Mouse (Mus musculus) stomach, embryonic 15.5 days (tissue): ENCODE measurements around the gene Supt3. TPM values are rescaled to one million over a fixed set of nuclear protein-coding genes. Genes with fewer than 3 reads are reported as not detected.

Experiments used
- ATAC-seq: fragments of 200-750 bp; cut with Nextera tagmentation; 2 replicates; pipeline ENCODE4 v1.8.0; 2017; ENCODE audit warnings: low read depth, moderate number of reproducible peaks, moderate TSS enrichment; ENCODE audit not compliant: insufficient read depth, low FRiP score
- H3K27ac ChIP-seq: fragments of 300-500 bp; sonication (generic); 2 replicates; pipeline ENCODE4 v1.5.1; 2015; ENCODE audit warnings: mild to moderate bottlenecking, inconsistent platforms
- H3K27me3 ChIP-seq: fragments of 300-500 bp; sonication (generic); replicated peaks from 2 replicates; pipeline ENCODE4 v1.6.1; 2015; ENCODE audit warnings: inconsistent platforms
- H3K36me3 ChIP-seq: fragments of 300-500 bp; sonication (generic); 2 replicates; pipeline ENCODE4 v1.6.1; 2015; ENCODE audit warnings: inconsistent platforms
- H3K4me1 ChIP-seq: fragments of 300-500 bp; sonication (generic); 2 replicates; pipeline ENCODE4 v1.6.1; 2015; ENCODE audit warnings: inconsistent platforms
- H3K4me2 ChIP-seq: fragments of 300-500 bp; sonication (generic); 2 replicates; pipeline ENCODE4 v1.6.1; 2015; ENCODE audit warnings: mild to moderate bottlenecking, inconsistent platforms
- H3K4me3 ChIP-seq: fragments of 300-500 bp; sonication (generic); replicated peaks from 2 replicates; pipeline ENCODE4 v1.5.1; 2015; ENCODE audit warnings: inconsistent platforms
- H3K9ac ChIP-seq: fragments of 300-500 bp; sonication (generic); 2 replicates; pipeline ENCODE4 v1.6.1; 2015; ENCODE audit warnings: inconsistent platforms
- H3K9me3 ChIP-seq: fragments of 300-500 bp; sonication (generic); 2 replicates; pipeline ENCODE4 v1.6.1; 2016; ENCODE audit warnings: inconsistent platforms
- WGBS: fragments of 180-500 bp; shearing (Covaris S2); methylation state at CpG from one replicate; pipeline ENCODE4 v1.1.7; 2015; 5-methylcytosine and 5-hydroxymethylcytosine counted together
- polyA plus RNA-seq: library from polyadenylated mRNA; unstranded; fragments of >200 nt; fragmentation: Nextera tagmentation; extraction: Ambion mirVana; gene quantifications from 2 replicates; pipeline ENCODE4 v1.2.1, GENCODE M21; 2015

Gene Supt3
- polyA plus RNA-seq, 1 experiment from 2014 or later = 20.2 TPM

GRCm38 (mm10) chr17:44842184-44842583 lies 65.2 kb downstream of the Supt3 start:
- no peaks in the 10 kb centered on the region for H3K9me3 ChIP-seq
- no peak for ATAC-seq
- no peak overlapping the region for H3K27ac ChIP-seq
- no peak overlapping the region for H3K9ac ChIP-seq
- 60% methylated on average over 4 of the region's 4 CpGs for WGBS
- H3K4me1 ChIP-seq = no peaks in the 10 kb centered on the region
- H3K4me2 ChIP-seq = no peak overlapping the region
- H3K4me3 ChIP-seq = no peak overlapping the region
- no peaks in the 10 kb centered on the region for H3K27me3 ChIP-seq
- no peaks in the 10 kb centered on the region for H3K36me3 ChIP-seq

DNA sequence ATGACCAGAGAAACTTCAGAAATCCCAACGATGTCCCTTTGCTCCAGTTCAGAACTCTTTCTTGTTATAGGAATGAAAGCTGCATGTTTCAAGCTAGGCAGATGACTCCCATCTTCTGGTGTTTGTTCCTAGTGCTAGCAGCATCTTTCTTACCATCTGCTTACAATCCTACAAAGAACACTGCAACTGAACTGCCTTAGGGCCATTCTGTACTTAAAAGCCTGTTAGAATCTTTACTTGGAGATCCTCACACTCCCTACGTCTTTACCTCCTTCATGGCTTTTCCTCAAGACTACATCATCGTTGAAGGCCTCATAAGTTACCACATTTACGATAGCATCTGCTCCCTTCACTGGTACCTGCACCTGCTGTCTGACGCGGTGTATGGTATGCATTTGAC lies 86.2 kb downstream of the Supt3 start:
- ATAC-seq = no peak
- 90% methylated on average over 6 of the region's 6 CpGs for WGBS
- no peak overlapping the region for H3K4me3 ChIP-seq
- no peaks in the 10 kb centered on the region for H3K36me3 ChIP-seq
- H3K4me1 ChIP-seq = no peaks in the 10 kb centered on the region
- no peaks in the 10 kb centered on the region for H3K9me3 ChIP-seq
- no peak overlapping the region for H3K27ac ChIP-seq
- no peak overlapping the region for H3K9ac ChIP-seq
- H3K27me3 ChIP-seq = no peaks in the 10 kb centered on the region
- H3K4me2 ChIP-seq = no peak overlapping the region

GRCm38 (mm10) chr17:44893592-44893991 lies 116.6 kb downstream of the Supt3 start:
- H3K9me3 ChIP-seq = no peaks in the 10 kb centered on the region
- no peak overlapping the region for H3K27ac ChIP-seq
- ATAC-seq = no peak
- no peaks in the 10 kb centered on the region for H3K27me3 ChIP-seq
- no peak overlapping the region for H3K4me2 ChIP-seq
- H3K4me1 ChIP-seq = no peaks in the 10 kb centered on the region
- H3K9ac ChIP-seq = no peak overlapping the region
- H3K36me3 ChIP-seq = no peaks in the 10 kb centered on the region
- no peak overlapping the region for H3K4me3 ChIP-seq
- WGBS = 43% methylated on average over 1 of the region's 1 CpGs

DNA sequence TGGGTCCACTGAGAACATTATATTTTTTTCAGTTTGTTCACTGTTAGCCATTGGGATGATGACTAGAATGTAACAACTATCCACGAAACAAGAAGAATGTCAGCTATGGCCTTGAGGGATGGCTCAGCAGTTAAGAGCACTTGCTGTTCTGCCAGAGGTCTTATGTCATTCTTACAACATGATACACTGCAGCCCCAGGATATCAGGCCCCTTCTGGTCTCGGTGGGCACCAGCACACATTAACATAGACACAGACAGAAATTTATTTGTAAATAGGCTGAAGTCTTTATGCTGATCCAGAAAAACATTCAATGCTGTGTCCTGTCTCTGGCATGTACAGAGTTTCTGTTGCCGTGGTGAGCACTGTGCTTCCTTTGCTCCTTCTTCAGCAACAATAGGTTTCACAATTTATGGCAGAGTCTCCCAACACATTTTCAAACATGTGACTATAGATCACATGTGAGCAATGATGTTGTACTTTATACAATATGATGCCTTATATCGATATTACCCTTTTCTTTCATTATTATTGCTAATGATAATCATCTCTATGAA lies 166.7 kb downstream of the Supt3 start:
- H3K9ac ChIP-seq = no peak overlapping the region
- no peaks in the 10 kb centered on the region for H3K36me3 ChIP-seq
- H3K4me1 ChIP-seq = no peaks in the 10 kb centered on the region
- no peak overlapping the region for H3K4me2 ChIP-seq
- H3K9me3 ChIP-seq = no peaks in the 10 kb centered on the region
- H3K4me3 ChIP-seq = no peak overlapping the region
- 83% methylated on average over 4 of the region's 4 CpGs for WGBS
- H3K27me3 ChIP-seq = no peaks in the 10 kb centered on the region
- no peak overlapping the region for H3K27ac ChIP-seq
- ATAC-seq = no peak

DNA sequence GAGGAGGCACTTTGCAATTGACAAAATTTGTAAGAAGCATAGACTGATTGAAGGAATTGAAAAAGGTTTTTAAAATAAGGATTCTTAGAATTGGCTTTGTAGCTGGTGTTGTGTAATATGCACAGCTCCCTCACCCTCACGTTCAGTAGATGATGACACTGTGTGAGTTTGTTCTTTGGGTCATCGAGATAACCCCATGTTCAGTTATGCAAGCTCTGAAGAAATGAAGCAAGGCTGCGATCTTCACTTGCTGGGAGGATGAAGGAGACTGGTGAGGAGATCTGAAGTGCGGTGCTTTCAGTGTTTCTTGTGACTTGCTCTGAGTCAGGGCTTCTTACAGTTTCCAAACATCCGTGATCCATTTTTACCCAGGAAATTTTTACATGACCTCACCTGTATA lies 168.4 kb downstream of the Supt3 start:
- Histone ChIP-seq H3K36me3 (no peaks in the 10 kb centered on the region), H3K4me1 (no peaks in the 10 kb centered on the region), H3K27ac (no peak overlapping the region), H3K27me3 (no peaks in the 10 kb centered on the region), H3K4me3 (no peak overlapping the region), H3K4me2 (no peak overlapping the region), H3K9ac (no peak overlapping the region), H3K9me3 (no peaks in the 10 kb centered on the region)
- 83% methylated on average over 5 of the region's 5 CpGs for WGBS
- no peak for ATAC-seq

DNA sequence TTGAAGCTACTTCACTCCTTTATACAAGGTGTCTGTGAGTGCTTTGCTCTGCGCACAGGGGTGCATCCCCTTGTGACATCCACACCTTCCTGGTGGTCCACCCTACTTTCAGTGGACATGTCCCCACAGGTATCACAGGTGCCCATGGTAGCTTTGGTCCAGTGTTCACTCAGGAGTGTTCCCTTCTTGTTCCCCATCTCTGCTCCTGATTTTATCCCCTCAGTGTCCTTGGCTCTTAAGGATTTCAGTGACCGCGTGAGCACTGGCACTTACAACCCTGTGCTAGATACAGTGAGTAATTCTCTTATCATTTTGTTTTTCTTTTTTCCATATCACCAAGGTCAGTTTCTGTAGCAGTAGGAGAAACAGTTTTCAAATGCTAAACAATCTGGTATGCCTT lies 171.4 kb downstream of the Supt3 start:
- WGBS = 90% methylated on average over 3 of the region's 3 CpGs

DNA sequence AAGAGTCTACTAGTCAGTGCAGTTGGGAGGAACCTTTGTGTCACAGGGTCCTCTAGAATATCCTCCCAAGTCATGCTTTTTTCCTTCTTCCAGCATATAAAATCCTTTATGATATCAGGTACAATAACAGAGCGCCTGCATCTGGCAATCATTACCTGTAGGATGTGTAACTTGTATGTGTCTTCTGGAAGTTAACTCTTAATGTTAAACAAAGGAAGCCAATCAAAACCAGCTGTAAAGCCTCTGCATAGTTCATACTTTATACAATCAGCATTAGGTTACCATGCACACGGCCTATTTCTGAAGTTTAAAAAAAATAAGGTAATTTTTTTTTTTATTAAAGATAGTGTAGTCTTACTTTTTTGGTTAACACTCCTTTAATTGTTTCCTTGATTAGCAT lies 179.7 kb downstream of the Supt3 start:
- no peaks in the 10 kb centered on the region for H3K36me3 ChIP-seq
- H3K27ac ChIP-seq = no peak overlapping the region
- no peak overlapping the region for H3K4me3 ChIP-seq
- H3K27me3 ChIP-seq = no peaks in the 10 kb centered on the region
- WGBS = 69% methylated on average over 2 of the region's 2 CpGs
- H3K9me3 ChIP-seq = no peaks in the 10 kb centered on the region
- no peak for ATAC-seq
- no peaks in the 10 kb centered on the region for H3K4me1 ChIP-seq
- no peak overlapping the region for H3K9ac ChIP-seq
- H3K4me2 ChIP-seq = no peak overlapping the region

More for the DNA sequence above, 171.4 kb downstream of the Supt3 start:
- H3K4me1 ChIP-seq = no peaks in the 10 kb centered on the region
- H3K4me2 ChIP-seq = no peak overlapping the region
- H3K9me3 ChIP-seq = no peaks in the 10 kb centered on the region
- H3K27me3 ChIP-seq = no peaks in the 10 kb centered on the region
- no peaks in the 10 kb centered on the region for H3K36me3 ChIP-seq
- H3K9ac ChIP-seq = no peak overlapping the region
- no peak for ATAC-seq
- H3K27ac ChIP-seq = no peak overlapping the region
- no peak overlapping the region for H3K4me3 ChIP-seq

DNA sequence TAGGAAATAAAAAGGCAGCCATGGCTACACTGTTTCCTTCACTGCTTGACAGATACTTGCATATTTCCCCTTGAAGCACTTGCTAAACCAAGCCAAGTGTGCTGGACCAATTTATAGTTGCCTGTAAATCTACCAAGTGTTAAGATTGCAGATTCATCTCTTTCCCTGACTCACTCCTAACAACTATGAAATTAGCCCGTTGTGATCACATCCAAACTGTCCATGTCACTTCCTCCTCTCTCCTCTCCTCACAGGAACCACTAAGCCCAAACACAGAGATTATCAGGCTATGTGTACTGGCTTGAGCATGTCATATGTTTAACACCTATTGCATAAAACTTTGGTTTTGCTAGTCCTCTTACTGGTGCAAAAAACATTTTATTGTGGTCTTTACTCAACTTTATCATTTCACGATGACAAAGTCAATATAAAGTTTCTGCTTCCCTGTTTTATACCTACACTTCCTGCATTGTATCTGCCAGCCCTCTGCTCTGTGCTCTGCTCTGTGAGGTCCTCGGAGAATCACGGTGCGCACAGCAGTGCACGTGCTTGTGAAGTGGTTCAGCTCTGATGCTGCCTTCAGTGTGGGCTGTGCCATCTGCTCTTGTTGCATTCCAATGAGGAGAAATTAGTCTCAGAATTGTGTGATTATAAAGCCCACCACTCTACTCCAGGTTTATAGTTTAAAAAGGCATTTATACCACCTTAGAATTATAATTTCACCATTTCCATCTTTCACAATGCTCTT lies 186.3 kb downstream of the Supt3 start:
- no peaks in the 10 kb centered on the region for H3K4me1 ChIP-seq
- no peak overlapping the region for H3K9ac ChIP-seq
- no peak overlapping the region for H3K4me2 ChIP-seq
- H3K9me3 ChIP-seq = no peaks in the 10 kb centered on the region
- H3K27ac ChIP-seq = no peak overlapping the region
- 74% methylated on average over 6 of the region's 6 CpGs for WGBS
- ATAC-seq = no peak
- H3K36me3 ChIP-seq = no peaks in the 10 kb centered on the region
- H3K27me3 ChIP-seq = no peaks in the 10 kb centered on the region
- H3K4me3 ChIP-seq = no peak overlapping the region

GRCm38 (mm10) chr17:44967186-44967585 lies 190.2 kb downstream of the Supt3 start:
- Histone ChIP-seq H3K4me1 (no peaks in the 10 kb centered on the region), H3K4me2 (no peak overlapping the region), H3K9ac (no peak overlapping the region), H3K27me3 (no peaks in the 10 kb centered on the region), H3K4me3 (no peak overlapping the region), H3K36me3 (no peaks in the 10 kb centered on the region), H3K9me3 (no peaks in the 10 kb centered on the region), H3K27ac (no peak overlapping the region)
- ATAC-seq = no peak
- 66% methylated on average over 1 of the region's 1 CpGs for WGBS

- Histone ChIP-seq H3K27me3 (no peaks in the 10 kb centered on the region), H3K9me3 (no peaks in the 10 kb centered on the region), H3K27ac (no peak overlapping the region), H3K4me1 (no peaks in the 10 kb centered on the region), H3K4me3 (no peak overlapping the region), H3K9ac (no peak overlapping the region), H3K36me3 (no peaks in the 10 kb centered on the region), H3K4me2 (no peak overlapping the region)
- ATAC-seq = no peak
- 74% methylated on average over 3 of the region's 3 CpGs for WGBS
Measured at GRCm38 (mm10) chr17:44970255-44970654, 193.3 kb downstream of the Supt3 start.

DNA sequence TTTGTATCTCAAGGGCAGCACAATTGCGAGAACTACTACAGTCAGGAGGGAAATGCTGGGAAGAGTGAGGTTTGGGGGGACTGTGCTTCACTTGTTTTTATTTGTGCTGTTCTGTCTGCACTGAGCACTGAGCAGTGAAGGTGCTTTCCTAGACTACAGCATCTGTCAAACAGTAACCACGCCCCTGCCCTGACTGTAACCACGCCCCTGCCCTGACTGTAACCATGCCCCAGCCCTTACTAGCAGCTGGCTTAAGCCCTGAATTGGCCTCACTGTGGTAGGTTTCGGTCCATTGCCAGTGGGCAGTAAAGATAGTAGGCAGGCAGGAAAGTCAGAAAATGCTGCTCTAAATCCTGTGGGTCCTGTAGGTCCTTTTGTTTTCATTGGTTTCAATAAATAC lies 196.5 kb downstream of the Supt3 start:
- no peaks in the 10 kb centered on the region for H3K4me1 ChIP-seq
- H3K36me3 ChIP-seq = no peaks in the 10 kb centered on the region
- 58% methylated on average over 4 of the region's 4 CpGs for WGBS
- no peaks in the 10 kb centered on the region for H3K27me3 ChIP-seq
- no peak overlapping the region for H3K27ac ChIP-seq
- H3K4me3 ChIP-seq = no peak overlapping the region
- no peak overlapping the region for H3K9ac ChIP-seq
- H3K9me3 ChIP-seq = no peaks in the 10 kb centered on the region
- ATAC-seq = no peak
- H3K4me2 ChIP-seq = no peak overlapping the region

DNA sequence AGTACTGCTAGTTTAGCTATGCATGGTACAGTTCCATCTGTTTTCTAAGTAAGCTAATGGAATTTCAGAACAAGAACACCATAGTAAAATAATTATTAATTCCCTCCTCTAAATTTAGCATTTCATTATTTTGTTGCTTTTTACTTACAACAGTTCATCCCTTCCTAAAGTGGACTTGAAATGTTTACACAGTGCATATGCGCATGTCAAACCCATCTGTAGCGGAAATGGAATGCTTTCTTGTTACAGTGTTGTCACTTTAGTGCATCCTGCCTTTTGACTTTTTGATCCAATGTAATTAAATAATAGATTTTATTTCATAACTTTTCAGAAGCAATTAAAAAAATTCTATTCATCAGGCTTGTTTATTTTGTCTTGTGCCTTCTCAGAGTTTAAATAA lies 200.7 kb downstream of the Supt3 start:
- no peaks in the 10 kb centered on the region for H3K27me3 ChIP-seq
- WGBS = 67% methylated on average over 2 of the region's 2 CpGs
- no peak for ATAC-seq

GRCm38 (mm10) chr17:44987964-44988363 lies 211.0 kb downstream of the Supt3 start:
- no peak overlapping the region for H3K27ac ChIP-seq
- 94% methylated on average over 2 of the region's 2 CpGs for WGBS

More for the DNA sequence above, 200.7 kb downstream of the Supt3 start:
- H3K36me3 ChIP-seq = no peaks in the 10 kb centered on the region
- H3K4me1 ChIP-seq = no peaks in the 10 kb centered on the region
- no peak overlapping the region for H3K4me2 ChIP-seq
- no peak overlapping the region for H3K27ac ChIP-seq
- no peaks in the 10 kb centered on the region for H3K9me3 ChIP-seq
- H3K9ac ChIP-seq = no peak overlapping the region
- no peak overlapping the region for H3K4me3 ChIP-seq

More at GRCm38 (mm10) chr17:44987964-44988363, 211.0 kb downstream of the Supt3 start:
- no peak overlapping the region for H3K4me2 ChIP-seq
- no peaks in the 10 kb centered on the region for H3K9me3 ChIP-seq
- H3K36me3 ChIP-seq = no peaks in the 10 kb centered on the region
- ATAC-seq = no peak
- H3K4me1 ChIP-seq = no peaks in the 10 kb centered on the region
- no peak overlapping the region for H3K9ac ChIP-seq
- no peaks in the 10 kb centered on the region for H3K27me3 ChIP-seq
- H3K4me3 ChIP-seq = no peak overlapping the region
